Mouse (Mus musculus) liver, embryonic 14 days (tissue): Measurements from ENCODE around the gene Gemin6. TPM values are rescaled to one million over a fixed set of nuclear protein-coding genes. Genes with fewer than 3 reads are reported as not detected.

Experiments
- polyA plus RNA-seq: library from polyadenylated mRNA; depleted of rRNA; stranded (reverse); fragments of >200 nt; gene quantifications from 2 replicates; pipeline ENCODE4 v1.2.3, GENCODE M21; 2012; rRNA removed

Gemin6 gene
- 16.9 and 19.1 TPM in 2 replicates for polyA plus RNA-seq

GRCm38 (mm10) chr17:80224326-80225116, at the start of gene Gemin6:
TSS of gene Gemin6 (plus strand) at chr17:80224441.

DNA sequence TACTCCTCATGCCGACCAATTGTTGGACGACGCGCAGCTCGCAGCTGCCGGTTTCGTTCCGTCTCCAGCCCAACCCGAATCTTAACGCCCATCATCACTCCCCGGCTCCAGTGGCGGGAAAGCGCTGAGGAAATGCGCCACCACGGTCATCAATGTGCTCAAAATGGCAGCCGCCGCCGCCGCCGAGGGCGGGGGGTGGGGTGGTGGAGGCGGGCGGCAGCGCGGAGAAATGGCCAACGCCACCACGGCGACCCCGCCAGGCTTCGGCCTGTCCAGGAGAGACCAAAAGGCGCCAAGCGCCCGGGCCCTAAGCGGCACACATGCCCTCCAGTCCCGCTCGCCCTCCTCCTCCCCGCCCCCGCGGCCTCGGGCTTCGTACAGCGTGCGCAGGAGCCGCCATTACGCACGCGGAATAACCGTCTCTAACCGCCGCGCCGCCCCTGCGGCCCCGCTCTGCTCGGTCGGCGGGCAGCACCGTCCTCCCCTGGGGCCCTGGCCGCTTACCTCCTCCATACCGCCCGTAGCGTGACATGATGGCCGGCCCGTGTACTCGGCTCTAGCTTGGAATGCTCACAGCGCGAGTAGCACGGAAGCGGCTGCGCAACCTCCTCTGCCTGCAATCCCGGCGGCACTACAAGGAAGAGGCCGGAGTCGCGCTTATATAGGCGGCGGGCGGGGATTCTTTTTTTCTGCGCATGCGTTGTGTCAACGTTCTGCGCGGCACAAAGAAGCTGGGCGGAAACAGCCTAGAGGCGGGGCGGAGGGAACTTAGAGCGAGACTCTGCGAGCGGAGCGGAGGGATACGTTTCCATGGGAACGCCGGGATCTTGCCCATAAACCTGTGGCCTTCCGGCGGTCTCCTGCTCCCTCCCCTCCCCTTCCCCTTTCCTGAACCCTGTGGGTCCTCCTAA, 17.3 kb upstream of the Gemin6 start, which contains the start of the genes Srsf7 and Ttc39d:
TSS of gene Srsf7 (minus strand) at position 637 of the 911 bp plus-strand sequence.
TSS of gene Ttc39d (plus strand) at position 790 of the 911 bp plus-strand sequence.

Other genes starting within 250 kb of the Gemin6 start
- gene Hnrnpll, start 162.1 kb upstream of the Gemin6 start, polyA plus RNA-seq: 24.7 and 26.6 TPM in 2 replicates
- 12.5 and 15.5 TPM in 2 replicates for gene Galm, start 97.0 kb upstream of the Gemin6 start, polyA plus RNA-seq
- gene Srsf7, start 17.1 kb upstream of the Gemin6 start, polyA plus RNA-seq: 172 and 175 TPM in 2 replicates
- 0.01 TPM in 1 of 2 replicates, not detected in the other for gene Ttc39d, start 17.0 kb upstream of the Gemin6 start, polyA plus RNA-seq
- 3.8 TPM in 2 replicates for gene Morn2, start 65.8 kb downstream of the Gemin6 start, polyA plus RNA-seq
- gene Dhx57, start 66.0 kb downstream of the Gemin6 start, polyA plus RNA-seq: 5.0 and 5.1 TPM in 2 replicates
- gene Arhgef33, start 83.0 kb downstream of the Gemin6 start, polyA plus RNA-seq: 0.10 TPM in 2 replicates
- gene Gm10190, start 149.1 kb downstream of the Gemin6 start, polyA plus RNA-seq: not detected in 2 replicates